Mouse (Mus musculus) testis, adult 2 months (tissue): ENCODE data around the gene Pctp. TPM values are rescaled to one million over a fixed set of nuclear protein-coding genes. Genes with fewer than 3 reads are reported as not detected.

Experiments
- H3K27ac ChIP-seq: fragments of 200-500 bp; 2 replicates; pipeline ENCODE4 v1.5.1; 2012; ENCODE audit warnings: low read depth, low read length; ENCODE audit not compliant: control insufficient read depth, insufficient read depth
- H3K27me3 ChIP-seq: fragments of 200-500 bp; 2 replicates; pipeline ENCODE4 v1.6.1; 2012; ENCODE audit warnings: mild to moderate bottlenecking, low read length, moderate library complexity; ENCODE audit not compliant: control insufficient read depth, insufficient read depth
- H3K36me3 ChIP-seq: fragments of 200-500 bp; 2 replicates; pipeline ENCODE4 v1.6.1; 2012; ENCODE audit warnings: mild to moderate bottlenecking, low read length; ENCODE audit not compliant: control insufficient read depth, insufficient read depth
- H3K4me1 ChIP-seq: fragments of 200-500 bp; 2 replicates; pipeline ENCODE4 v1.6.1; 2012; ENCODE audit warnings: low read length; ENCODE audit not compliant: control insufficient read depth, insufficient read depth
- H3K4me3 ChIP-seq: fragments of 200-500 bp; 2 replicates; pipeline ENCODE4 v1.5.1; 2012; ENCODE audit warnings: low read depth, mild to moderate bottlenecking, low read length, moderate library complexity, mixed read lengths; ENCODE audit not compliant: control insufficient read depth
- CTCF ChIP-seq: fragments of 200-500 bp; IDR thresholded peaks from 2 replicates; pipeline ENCODE4 v1.5.1; 2012; ENCODE audit warnings: low read depth, mild to moderate bottlenecking, inconsistent platforms, low read length, moderate library complexity; ENCODE audit not compliant: control insufficient read depth, insufficient read depth, insufficient replicate concordance
- POLR2A ChIP-seq: fragments of 200-500 bp; IDR thresholded peaks from 2 replicates; pipeline ENCODE4 v1.6.1; 2012; ENCODE audit warnings: low read depth, mild to moderate bottlenecking, inconsistent platforms, low read length, moderate library complexity; ENCODE audit not compliant: control insufficient read depth
- polyA plus RNA-seq: library from polyadenylated mRNA; depleted of rRNA; stranded (reverse); fragments of >200 nt; gene quantifications from 2 replicates; pipeline ENCODE4 v1.2.3, GENCODE M21; 2012; rRNA removed

Gene Pctp
- polyA plus RNA-seq, 1 experiment: 5.7 TPM

DNA sequence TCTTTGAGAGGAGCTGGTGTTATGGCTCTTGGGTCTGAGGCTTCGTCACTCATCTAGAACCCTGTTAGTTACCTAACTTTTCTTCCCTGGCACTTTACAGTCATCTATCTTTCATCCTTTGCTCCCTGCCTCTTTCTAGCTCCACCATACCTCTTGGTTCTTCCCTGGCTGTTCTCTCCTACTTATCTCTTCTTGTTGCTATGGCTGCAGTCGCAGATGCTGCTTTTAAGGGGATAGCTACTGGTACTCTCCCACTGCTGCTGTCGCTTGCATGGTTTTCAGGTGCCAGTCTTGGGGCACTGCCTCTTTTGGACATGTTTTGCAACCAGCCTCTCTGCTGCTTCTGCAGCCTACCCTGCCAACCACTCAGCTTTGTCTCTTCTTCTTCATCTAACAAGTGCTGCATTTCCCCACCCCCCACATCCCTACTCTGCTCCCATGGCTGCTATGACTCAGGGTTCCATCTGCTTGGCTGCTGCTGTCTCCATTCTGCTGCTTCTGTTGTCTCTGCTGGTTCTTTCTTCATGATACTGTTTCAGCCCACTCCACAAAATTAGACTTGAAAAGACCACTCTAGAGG is 51.9 kb downstream of the Pctp start:
- H3K4me1 ChIP-seq: no peaks in the 10 kb centered on the region
- no peaks in the 10 kb centered on the region for H3K27me3 ChIP-seq
- TF ChIP-seq POLR2A (no peak), CTCF (no peak)
- no peaks in the 10 kb centered on the region for H3K36me3 ChIP-seq
- H3K27ac ChIP-seq: no peak overlapping the region
- H3K4me3 ChIP-seq: no peak overlapping the region

DNA sequence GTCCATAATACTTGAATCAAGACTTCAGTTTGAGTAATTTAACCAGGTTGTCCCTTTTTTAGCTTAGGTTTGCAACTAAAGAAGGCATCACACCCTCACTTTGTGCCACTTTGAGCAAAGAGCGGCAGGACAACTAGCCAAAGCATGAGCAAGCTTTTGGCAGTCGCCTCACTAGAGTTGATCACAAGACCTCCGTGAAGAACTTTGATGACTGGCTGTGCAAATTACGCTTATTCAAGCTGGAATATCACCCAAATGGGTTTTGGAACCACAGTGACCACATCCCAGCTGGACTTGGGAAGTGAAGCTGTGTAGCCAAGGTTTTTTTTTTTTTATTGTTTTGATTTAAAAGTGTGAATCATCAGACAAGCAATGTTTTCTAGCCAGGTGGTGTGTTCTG is 54.9 kb downstream of the Pctp start:
- Histone ChIP-seq H3K4me1 (no peaks in the 10 kb centered on the region), H3K36me3 (no peaks in the 10 kb centered on the region), H3K27me3 (no peaks in the 10 kb centered on the region), H3K27ac (no peak overlapping the region), H3K4me3 (no peak overlapping the region)
- TF ChIP-seq CTCF (no peak), POLR2A (no peak)

DNA sequence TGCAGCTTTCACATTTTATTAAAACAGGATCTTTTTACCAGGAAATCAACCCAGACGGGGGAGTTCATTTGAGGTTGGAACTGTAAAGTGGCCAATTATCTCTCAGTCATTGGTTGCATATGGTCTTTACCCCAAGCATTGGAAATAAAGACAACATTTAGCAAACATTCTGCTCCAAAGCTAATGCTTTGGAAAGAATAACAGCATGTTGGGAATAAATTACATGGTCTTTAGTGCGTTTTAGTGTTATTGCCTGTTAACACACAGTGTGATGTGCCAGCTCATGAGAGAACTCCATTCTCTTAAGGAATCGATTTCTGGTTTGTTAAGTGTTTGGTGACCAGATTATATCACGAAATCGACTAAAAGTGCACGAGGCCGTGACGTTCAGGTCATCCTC is 57.5 kb downstream of the Pctp start:
- H3K4me1 ChIP-seq: no peaks in the 10 kb centered on the region
- no peaks in the 10 kb centered on the region for H3K27me3 ChIP-seq
- H3K4me3 ChIP-seq: no peak overlapping the region
- no peak for TF ChIP-seq CTCF
- no peak for TF ChIP-seq POLR2A
- no peak overlapping the region for H3K27ac ChIP-seq
- no peaks in the 10 kb centered on the region for H3K36me3 ChIP-seq

DNA sequence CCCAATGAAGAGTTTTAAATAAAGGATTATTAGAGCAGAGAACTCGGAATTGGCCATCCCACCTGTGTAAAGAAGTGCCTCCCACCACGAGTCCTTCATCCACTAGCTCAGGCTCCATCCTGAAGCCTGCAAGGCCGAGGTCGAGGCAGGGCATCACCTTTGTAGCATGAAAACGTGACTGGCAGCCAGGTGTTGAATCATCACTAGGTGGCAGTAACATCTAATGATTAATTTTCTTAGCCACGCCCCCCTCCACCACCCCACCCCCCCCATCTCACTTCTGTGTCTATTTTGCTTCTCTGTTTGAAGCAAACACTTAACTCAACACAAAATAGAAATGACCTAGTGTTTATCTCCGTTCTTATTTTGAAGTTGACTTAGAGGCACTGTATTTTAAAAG is 65.5 kb downstream of the Pctp start:
- TF ChIP-seq POLR2A (no peak), CTCF (no peak)
- Histone ChIP-seq H3K4me3 (no peak overlapping the region), H3K27me3 (no peaks in the 10 kb centered on the region), H3K27ac (no peak overlapping the region), H3K4me1 (no peaks in the 10 kb centered on the region), H3K36me3 (no peaks in the 10 kb centered on the region)

Other genes with a start within 250 kb of the Pctp start
- gene Ankfn1, start 225.2 kb downstream of the Pctp start, polyA plus RNA-seq: 6.6 and 8.7 TPM in 2 replicates
- gene Tmem100, start 27.5 kb upstream of the Pctp start, polyA plus RNA-seq: 0.57 and 0.69 TPM in 2 replicates
- gene Gm45716, start 184.8 kb upstream of the Pctp start, polyA plus RNA-seq: 0.55 and 0.63 TPM in 2 replicates
- 2.3 and 3.2 TPM in 2 replicates for gene Mmd, start 246.6 kb upstream of the Pctp start, polyA plus RNA-seq